Mouse (Mus musculus) heart, embryonic 14.5 days (tissue): ENCODE results near the gene Col20a1. TPM values are rescaled to one million over a fixed set of nuclear protein-coding genes. Genes with fewer than 3 reads are reported as not detected.

Experiments used
- polyA plus RNA-seq: library from polyadenylated mRNA; unstranded; fragments of >200 nt; fragmentation: Nextera tagmentation; extraction: Ambion mirVana; gene quantifications from 2 replicates; pipeline ENCODE4 v1.2.1, GENCODE M21; 2014

The Col20a1 gene
- polyA plus RNA-seq, 1 experiment from 2014 or later: 0.36 TPM

Other genes with a start within 250 kb of the Col20a1 start
- gene Bhlhe23, start 209.6 kb upstream of the Col20a1 start, polyA plus RNA-seq: not detected in 2 replicates
- gene Ythdf1, start 65.6 kb upstream of the Col20a1 start, polyA plus RNA-seq: 42.6 and 45.7 TPM in 2 replicates
- 0.39 TPM in 1 of 2 replicates, not detected in the other for gene Birc7, start 57.5 kb upstream of the Col20a1 start, polyA plus RNA-seq
- 47.5 and 57.4 TPM in 2 replicates for gene Nkain4, start 31.8 kb upstream of the Col20a1 start, polyA plus RNA-seq
- gene Arfgap1, start 19.3 kb upstream of the Col20a1 start, polyA plus RNA-seq: 53.7 and 59.0 TPM in 2 replicates
- gene Chrna4, start 57.0 kb downstream of the Col20a1 start, polyA plus RNA-seq: 0.04 and 0.07 TPM in 2 replicates
- 0.11 TPM in 1 of 2 replicates, not detected in the other for gene Kcnq2, start 148.8 kb downstream of the Col20a1 start, polyA plus RNA-seq
- 22.6 and 24.7 TPM in 2 replicates for gene Eef1a2, start 170.5 kb downstream of the Col20a1 start, polyA plus RNA-seq
- gene Ppdpf, start 200.7 kb downstream of the Col20a1 start, polyA plus RNA-seq: 181 and 193 TPM in 2 replicates
- not detected in 2 replicates for gene Ptk6, start 216.3 kb downstream of the Col20a1 start, polyA plus RNA-seq
- gene Srms, start 226.7 kb downstream of the Col20a1 start, polyA plus RNA-seq: 0.08 and 0.09 TPM in 2 replicates
- not detected in 2 replicates for gene Fndc11, start 233.5 kb downstream of the Col20a1 start, polyA plus RNA-seq